Mouse (Mus musculus) thymus, postnatal 10 days (tissue): ENCODE measurements around the gene Lin28b.
"Not testable (repeated sequence)": the region's sequence is repeated elsewhere in the genome, so short reads cannot be mapped to it uniquely, and the experiment has no call there.

ENCODE experiments used
- DNase-seq, 2 experiments: peaks; one replicate each; pipeline ENCODE4 v3.0.0; 2021; ENCODE audit warnings: low spot score in 2 of 2

Gene Lin28b

DNA sequence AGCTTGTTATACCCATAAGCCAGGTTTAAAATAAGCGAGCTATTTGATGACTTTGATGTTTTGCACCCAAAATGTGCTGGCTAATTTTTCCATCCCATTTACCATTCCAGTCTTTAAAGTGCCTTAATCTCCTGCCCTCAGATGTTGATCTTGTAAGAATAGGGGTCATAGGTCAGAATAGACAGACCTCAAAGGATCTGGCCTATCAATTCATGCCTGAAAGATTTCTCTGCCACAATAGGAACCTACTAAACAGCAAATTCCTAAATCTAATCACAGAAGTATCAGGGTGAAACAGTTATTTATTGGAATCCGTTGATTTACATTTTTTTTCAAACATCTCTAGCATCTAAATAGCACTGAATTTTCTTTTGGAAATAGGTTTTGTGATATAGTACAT, 74.5 kb downstream of the Lin28b start:
- DNase-seq: no peak

GRCm38 (mm10) chr10:45410624-45411341, 75.4 kb downstream of the Lin28b start:
- DNase-seq: no peak

- DNase-seq: no peak
Observed at GRCm38 (mm10) chr10:45399702-45400243, 86.4 kb downstream of the Lin28b start.

DNA sequence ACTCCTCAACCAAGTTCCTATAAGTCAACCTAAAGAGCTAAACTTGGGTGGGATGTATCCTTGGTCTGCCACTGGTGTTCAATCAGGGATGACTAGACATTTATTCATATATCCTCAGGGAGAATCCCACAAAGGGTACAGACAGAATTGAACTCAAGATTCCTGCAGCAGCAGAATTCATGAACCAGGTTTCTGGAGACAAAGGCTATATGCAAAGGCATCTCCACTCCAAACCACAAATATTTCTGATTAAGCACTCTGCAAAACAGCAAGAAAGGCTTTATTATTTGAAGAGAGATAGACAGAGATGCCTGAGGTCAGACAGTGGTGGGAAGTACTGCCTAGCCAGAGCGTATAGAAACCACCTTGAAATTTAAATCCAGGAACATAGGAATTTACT, 88.0 kb downstream of the Lin28b start:
- no peak for DNase-seq

DNA sequence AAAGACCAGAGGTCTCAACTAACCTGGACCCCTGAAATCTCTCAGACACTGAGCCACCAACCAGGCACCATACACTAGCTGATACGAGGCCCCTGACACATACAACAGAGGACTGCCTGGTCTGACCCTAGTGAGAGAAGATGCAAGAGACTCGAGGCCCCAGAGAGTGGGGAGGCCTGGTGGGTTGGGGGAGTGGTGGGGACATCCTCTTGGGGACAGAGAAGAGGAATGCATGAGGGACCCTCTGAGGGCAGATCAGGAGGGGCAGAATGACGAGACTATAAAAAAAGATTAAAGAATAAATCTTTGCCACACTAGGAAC, 103.6 kb downstream of the Lin28b start:
- DNase-seq: no peak

DNA sequence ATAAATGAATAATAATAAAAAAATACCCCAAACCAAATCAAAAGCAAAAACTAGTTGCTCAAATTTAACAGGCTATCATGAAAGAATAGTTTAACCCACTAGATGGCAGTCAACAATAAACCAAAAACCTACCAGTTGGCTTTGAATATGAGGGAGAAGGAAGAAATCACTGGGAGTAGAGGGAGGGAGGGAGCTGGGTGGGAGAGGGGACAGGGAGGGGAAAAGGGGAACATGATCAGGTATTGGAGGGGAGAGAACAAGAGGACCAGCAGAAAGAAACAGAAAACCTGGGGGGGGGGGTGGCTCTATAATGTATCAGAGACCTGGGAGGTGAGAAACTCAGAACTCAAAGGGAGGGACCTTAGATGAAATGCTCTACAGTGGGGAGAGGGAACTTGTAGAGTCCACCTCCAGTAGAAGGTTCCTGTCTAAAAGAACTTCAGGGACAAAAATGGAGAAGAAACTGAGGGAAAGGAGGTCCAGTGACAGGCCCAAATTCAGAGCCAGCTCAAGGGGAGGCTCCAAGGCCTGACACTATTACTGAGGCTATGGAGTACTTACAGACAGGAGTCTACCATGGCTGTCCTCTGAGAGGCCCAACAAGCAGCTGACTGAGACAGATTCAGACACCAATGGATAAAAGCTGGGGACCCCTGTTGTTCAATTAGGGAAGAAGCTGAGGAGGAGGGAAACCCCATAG, 104.1 kb downstream of the Lin28b start:
- DNase-seq: no peak

GRCm38 (mm10) chr10:45378269-45378668, 107.9 kb downstream of the Lin28b start:
- DNase-seq: no peak

DNA sequence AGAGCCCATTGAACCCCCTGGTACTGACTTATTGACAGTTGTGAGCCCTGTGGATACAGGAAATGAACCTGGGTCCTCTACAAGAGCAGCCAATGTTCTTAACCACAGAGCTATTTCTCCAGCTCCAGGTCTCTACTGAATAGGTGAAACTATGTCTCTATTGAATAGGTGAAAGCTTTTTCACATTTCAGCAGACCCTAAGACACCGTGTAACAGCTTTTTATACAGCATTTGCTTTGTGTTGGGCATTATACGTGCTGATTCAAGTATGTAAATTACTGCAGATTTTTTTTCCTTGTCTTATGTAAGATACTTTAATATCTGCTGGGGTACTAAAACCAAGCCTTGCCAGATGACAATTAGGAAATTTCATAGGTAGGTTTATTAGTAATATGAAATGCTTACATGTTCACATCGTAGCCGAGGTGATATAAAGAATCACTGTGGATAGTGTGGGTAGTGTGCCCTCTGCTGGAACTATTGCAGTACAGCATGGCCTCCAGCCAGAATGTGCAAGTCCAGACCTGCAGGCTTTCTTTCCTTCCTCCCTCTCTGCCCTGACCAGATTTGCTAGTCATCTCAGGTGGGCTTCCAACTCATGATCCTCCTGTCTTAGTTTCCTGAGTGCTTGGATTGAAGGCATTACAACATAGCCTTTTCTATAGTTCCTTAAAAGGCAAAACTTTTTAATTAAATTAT, 113.1 kb downstream of the Lin28b start:
- peak in 1 of 2 experiments; percentile 46 for DNase-seq

DNA sequence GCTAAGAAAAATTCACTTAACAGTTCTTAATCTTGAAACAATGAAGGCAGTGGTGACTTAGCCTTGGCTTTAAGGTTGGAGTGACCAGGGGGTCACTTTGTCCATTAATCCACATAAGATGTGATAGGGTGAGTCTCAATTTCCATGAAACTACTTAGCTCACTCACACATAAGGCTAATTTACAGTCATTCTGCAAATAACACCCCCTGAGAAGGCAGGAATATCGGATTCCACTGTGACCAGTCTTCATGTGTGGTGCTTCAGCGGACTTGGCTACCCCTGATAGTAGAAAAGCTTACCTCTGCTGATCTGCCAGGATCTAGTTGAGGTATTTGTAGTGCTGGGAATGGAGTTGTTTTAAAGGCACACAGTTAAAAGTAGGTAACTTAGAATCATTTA, 115.7 kb downstream of the Lin28b start:
- no peak for DNase-seq

DNA sequence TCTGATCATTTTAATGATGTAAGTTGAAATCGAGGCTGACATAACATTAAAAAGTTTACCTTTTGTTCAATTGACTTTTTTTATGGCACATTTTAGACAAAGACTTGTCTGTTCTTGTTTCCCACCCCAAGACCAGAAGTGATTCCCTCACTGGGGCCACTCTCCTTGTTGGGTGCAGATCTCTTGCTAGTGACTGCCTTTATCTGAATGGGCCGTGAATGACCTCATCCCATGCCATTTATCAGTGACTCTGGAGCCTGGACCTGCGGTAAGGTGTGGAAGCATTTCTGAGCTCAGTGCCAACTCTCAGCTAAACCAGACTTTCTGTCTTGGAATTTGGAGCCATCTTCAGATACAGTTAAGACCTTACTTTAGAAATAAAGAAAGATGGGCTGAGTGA, 116.6 kb downstream of the Lin28b start:
- no peak for DNase-seq

- DNase-seq: no peak
Observed at GRCm38 (mm10) chr10:45366987-45367705, 119.0 kb downstream of the Lin28b start.

DNA sequence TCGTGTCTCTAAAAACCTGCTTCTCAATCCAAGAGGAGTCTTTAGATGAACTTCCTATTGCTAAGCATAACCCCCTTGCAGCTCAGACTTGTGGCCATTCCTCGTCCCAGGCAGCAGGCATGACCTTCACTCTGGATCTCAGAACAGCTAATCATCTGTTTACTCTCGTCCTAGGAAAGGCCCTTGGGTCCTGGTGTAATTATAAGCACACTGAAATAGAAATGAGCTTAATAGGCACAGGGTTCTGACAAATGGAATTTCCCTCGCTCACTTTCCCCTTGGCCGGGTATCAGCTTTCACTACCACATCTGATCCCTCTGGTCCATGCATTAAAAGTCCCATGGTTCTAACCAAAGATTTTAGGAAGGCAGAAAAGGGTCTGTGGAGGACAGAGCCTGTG, 122.8 kb downstream of the Lin28b start:
- DNase-seq: no peak

DNA sequence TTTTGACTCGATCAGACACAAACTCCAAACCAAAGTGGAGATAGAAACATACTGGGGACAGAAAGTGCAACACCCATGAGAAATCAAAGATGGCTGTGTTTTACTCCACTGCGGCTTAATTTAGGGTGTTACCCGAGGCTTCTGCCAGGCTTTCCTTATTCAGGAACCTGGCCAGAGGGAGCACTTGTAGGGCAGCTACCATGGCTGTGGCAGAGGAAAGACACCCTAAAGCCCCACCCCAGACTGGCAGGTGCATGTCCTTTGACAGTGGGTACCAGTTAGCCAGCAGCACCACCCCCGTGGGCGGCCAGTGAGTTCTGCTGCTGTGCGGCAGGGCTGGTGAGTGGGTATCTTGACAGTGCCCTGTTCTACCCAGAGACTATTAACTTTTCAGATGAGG, 130.1 kb downstream of the Lin28b start:
- no peak for DNase-seq

DNA sequence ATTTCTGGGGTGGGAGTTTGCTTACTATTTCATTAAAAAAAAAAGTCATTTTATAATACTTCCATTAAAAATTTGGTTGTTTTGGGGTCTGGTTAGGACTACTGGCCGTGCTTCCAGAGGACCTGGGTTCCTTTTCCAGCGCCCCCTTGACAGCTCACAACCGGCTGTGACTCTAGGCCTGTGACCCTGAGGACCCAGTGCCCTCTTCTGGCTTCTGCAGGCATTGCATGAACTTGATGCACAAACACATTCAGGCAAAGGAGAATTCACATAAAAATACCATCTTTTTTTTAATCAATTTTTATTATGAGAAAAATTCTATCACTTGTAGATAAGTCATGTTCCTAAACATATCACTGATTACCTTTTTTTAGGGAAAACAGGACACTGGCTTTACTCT, 138.1 kb downstream of the Lin28b start:
- DNase-seq: not testable (repeated sequence)

GRCm38 (mm10) chr10:45345217-45345616, 141.0 kb downstream of the Lin28b start:
- no peak for DNase-seq

DNA sequence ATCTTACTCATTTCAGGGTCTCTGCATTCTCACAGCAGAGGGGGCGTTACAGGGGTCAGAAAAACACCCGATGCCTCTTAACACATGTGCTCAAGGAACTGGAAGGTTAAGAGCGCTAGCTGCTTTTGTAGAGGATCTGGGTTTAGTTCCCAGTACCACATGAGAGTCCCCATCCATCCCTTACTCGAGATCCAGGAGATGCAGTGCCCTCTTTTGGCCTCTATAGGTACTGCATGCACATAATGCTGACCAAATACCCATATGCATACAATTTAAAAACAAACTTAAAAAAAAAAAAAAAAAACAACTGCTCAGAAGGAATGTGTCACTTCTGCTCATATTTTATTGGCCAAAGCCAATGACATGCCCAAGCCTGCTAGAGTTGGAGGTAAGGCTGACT, 141.8 kb downstream of the Lin28b start:
- no peak for DNase-seq

DNA sequence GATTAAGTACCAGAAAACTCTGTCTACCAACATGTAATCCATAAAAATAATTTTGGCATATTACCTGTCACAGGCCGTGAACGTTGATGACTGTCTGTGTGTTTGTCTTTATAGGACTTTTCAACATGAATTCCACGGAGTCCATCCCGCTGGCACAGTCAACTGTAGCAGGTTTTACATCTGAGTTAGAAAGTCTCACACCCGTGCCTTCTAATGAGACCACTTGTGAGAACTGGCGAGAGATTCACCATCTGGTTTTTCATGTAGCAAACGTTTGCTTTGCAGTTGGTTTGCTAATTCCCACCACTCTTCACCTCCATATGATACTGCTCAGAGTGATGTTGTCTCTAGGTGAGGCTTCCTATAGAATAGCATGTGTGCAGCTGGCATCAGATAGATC, 147.1 kb downstream of the Lin28b start:
- DNase-seq: no peak

- DNase-seq: peak in 1 of 2 experiments; percentile 5
Observed at GRCm38 (mm10) chr10:45335434-45336422, 150.5 kb downstream of the Lin28b start, which contains the start of gene Bves. Gene Bves (plus strand): TSS chr10:45335772.

DNA sequence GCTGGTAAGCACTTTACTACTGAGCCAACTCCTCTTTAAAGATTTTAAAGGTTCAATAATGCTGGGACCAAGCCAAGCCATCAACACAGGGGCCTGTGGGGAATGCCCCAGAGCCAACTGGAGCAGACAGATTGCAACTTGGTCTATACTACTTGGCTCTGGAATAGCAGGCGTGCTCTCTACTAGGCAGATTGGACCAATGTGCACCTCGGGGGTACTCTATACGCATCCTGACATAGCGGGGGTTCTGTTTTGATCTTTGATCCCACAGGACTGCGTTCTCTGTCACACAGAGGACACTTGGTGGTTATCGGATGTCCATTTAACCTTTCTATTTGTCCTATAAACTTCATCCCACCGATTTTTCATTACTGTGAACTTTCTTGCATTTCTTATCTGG, 151.3 kb downstream of the Lin28b start:
- DNase-seq: no peak

DNA sequence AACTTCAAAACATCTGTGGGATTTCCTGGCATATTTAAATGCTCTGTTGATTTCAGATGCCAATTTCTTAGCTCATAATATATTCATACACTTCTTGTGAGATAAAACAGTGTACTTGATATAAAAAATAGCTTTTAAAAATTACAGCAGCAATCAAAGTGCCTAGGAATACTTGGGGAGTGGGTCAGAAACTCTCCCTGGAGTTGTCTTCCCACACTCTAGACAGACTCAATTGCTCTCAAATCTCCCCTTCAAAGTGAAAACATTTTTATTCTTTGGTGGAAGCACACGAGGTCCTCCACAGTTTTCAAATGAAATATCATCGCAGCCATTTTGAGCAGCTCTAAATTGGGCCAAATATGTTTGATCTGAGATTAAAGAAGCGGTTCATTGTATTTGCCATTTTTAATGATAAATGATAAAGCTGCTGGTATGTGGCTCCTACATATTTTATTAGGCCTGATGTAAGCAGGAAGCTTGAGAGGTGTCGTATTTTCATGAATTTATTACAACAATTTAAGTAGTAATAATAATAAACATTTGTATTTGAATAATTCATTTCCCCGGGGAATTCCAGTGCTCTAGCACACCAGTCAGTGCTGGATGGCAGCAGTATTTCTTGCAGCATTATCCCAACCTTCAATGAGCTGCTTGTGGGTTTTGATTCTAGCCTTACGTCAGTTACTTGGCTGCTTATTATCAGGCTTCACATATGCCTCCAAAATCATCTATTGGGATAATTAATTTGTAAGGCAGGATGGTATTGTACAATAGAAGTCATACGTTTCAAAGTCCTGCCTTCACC, 157.8 kb downstream of the Lin28b start:
- no peak for DNase-seq
